Mouse (Mus musculus) right cerebral cortex, postnatal 14 days (tissue): ENCODE data around the gene Gpr171.
"Not testable (repeated sequence)": the region's sequence is repeated elsewhere in the genome, so short reads cannot be mapped to it uniquely, and the experiment has no call there.

Source experiments
- DNase-seq: peaks from one replicate; pipeline ENCODE4 v3.0.0; 2022

Gpr171 gene

GRCm38 (mm10) chr3:59113291-59113690, 11.7 kb upstream of the Gpr171 start:
- not testable (repeated sequence) for DNase-seq

GRCm38 (mm10) chr3:59111944-59112343, 10.3 kb upstream of the Gpr171 start:
- no peak for DNase-seq

- DNase-seq, result not testable (repeated sequence)
Observed at GRCm38 (mm10) chr3:59109834-59110233, 8.2 kb upstream of the Gpr171 start.

- DNase-seq, result no peak
Observed at GRCm38 (mm10) chr3:59107439-59107838, 5.8 kb upstream of the Gpr171 start.

GRCm38 (mm10) chr3:59104462-59104861, 2.8 kb upstream of the Gpr171 start:
- no peak for DNase-seq

GRCm38 (mm10) chr3:59102146-59102545, 525 bp upstream of the Gpr171 start:
- no peak for DNase-seq

GRCm38 (mm10) chr3:59098540-59098939, 3.1 kb downstream of the Gpr171 start:
- no peak for DNase-seq

GRCm38 (mm10) chr3:59097421-59097820, 4.2 kb downstream of the Gpr171 start:
- DNase-seq, result no peak

- DNase-seq, result no peak
Observed at GRCm38 (mm10) chr3:59092702-59093101, 8.9 kb downstream of the Gpr171 start.

- DNase-seq, result no peak
Observed at GRCm38 (mm10) chr3:59080919-59081318, 20.7 kb downstream of the Gpr171 start.

GRCm38 (mm10) chr3:59080293-59080916, 21.2 kb downstream of the Gpr171 start:
- no peak for DNase-seq

- DNase-seq, result peak; percentile 19
Observed at GRCm38 (mm10) chr3:59079327-59079726, 22.3 kb downstream of the Gpr171 start.

- no peak for DNase-seq
Observed at GRCm38 (mm10) chr3:59078585-59078984, 23.0 kb downstream of the Gpr171 start.

- no peak for DNase-seq
Observed at GRCm38 (mm10) chr3:59077278-59077677, 24.3 kb downstream of the Gpr171 start.

- not testable (repeated sequence) for DNase-seq
Observed at GRCm38 (mm10) chr3:59069071-59069470, 32.5 kb downstream of the Gpr171 start.

- no peak for DNase-seq
Observed at GRCm38 (mm10) chr3:59066558-59067294, 34.9 kb downstream of the Gpr171 start.

GRCm38 (mm10) chr3:59065937-59066336, 35.7 kb downstream of the Gpr171 start:
- DNase-seq, result no peak

GRCm38 (mm10) chr3:59063431-59063830, 38.2 kb downstream of the Gpr171 start:
- DNase-seq, result no peak

- DNase-seq, result no peak
Observed at GRCm38 (mm10) chr3:59062141-59062540, 39.5 kb downstream of the Gpr171 start.

GRCm38 (mm10) chr3:59060131-59060530, 41.5 kb downstream of the Gpr171 start:
- DNase-seq, result no peak

GRCm38 (mm10) chr3:59059022-59059541, 42.5 kb downstream of the Gpr171 start:
- DNase-seq, result peak; percentile 51

- DNase-seq, result no peak
Observed at GRCm38 (mm10) chr3:59054834-59055535, 46.6 kb downstream of the Gpr171 start.
